Mouse (Mus musculus): ENCODE data around the gene Pgm2l1. TPM values are rescaled to one million over a fixed set of nuclear protein-coding genes. Genes with fewer than 3 reads are reported as not detected.
A peak's percentile ranks its signal among the peaks of the same experiment; 100 is the strongest.
"Not testable (repeated sequence)": the region's sequence is repeated elsewhere in the genome, so short reads cannot be mapped to it uniquely, and the experiment has no call there.

Gene Pgm2l1
- total and polyA plus RNA-seq, 2 experiments from 2014 or later = 34.4 to 127 TPM

DNA sequence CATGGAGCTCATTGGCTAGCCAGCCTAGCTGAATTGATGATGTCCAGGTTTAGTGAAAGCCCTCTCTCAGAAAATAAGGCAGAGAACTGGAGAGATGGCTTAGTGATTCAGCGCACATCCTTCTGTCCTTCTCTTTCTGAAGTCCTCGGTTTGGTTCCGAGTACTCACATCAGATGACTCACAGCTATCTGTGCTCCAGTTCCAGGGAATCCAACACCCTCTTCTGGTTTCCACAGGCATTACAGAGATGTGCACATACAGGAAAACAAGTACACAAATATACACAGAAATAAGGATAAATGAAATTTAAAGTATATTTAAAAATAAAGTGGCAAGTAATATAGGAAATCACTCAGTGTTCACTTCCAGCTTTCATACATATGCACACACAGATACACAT lies 35.2 kb downstream of the Pgm2l1 start:
- Histone ChIP-seq H3K27ac (no peak overlapping the region), H3K27me3 (ENCODE audit: insufficient read depth, low read length) (no peaks in the 10 kb centered on the region), H3K9ac (replicated peaks; ENCODE audit: low read length) (no peak overlapping the region), H3K4me1 (ENCODE audit: insufficient read depth, low read length) (no peaks in the 10 kb centered on the region), H3K4me2 (ENCODE audit: low read depth, low read length) (no peak overlapping the region), H3K4me3 (ENCODE audit: low read length) (no peak overlapping the region), H3K36me3 (ENCODE audit: insufficient read depth, low read length) (peaks cover 16% of the 10 kb centered on the region), H3K9me3 (ENCODE audit: low read length) (no peaks in the 10 kb centered on the region)
- DNase-seq (ENCODE audit: low spot score) (no peak), ATAC-seq (no peak)
- 85% methylated on average over 3 of the region's 3 CpGs for WGBS
- no peak for TF ChIP-seq CTCF (IDR thresholded peaks at IDR 0.05; ENCODE audit: low read depth)

DNA sequence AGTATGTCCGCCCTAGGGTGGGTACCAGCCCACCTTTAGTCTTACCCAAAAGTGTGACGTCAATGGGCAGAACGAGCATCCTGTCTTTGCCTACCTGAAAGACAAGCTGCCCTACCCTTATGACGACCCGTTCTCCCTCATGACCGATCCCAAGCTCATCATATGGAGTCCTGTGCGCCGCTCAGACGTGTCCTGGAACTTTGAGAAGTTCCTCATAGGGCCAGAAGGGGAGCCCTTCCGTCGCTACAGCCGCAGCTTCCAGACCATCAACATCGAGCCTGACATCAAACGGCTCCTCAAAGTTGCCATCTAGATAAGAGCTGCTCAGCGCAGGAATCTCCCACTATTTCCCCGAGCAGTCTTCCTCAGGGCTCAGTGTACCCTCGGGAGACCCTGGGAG lies 37.7 kb downstream of the Pgm2l1 start:
- peak; percentile 24 for TF ChIP-seq CTCF (IDR thresholded peaks at IDR 0.05; ENCODE audit: low read depth)
- not testable (repeated sequence) for H3K9ac ChIP-seq (replicated peaks; ENCODE audit: low read length); ATAC-seq; H3K4me1 ChIP-seq (ENCODE audit: insufficient read depth, low read length); DNase-seq (ENCODE audit: low spot score); H3K27me3 ChIP-seq (ENCODE audit: insufficient read depth, low read length); H3K9me3 ChIP-seq (ENCODE audit: low read length); H3K4me3 ChIP-seq (ENCODE audit: low read length); H3K4me2 ChIP-seq (ENCODE audit: low read depth, low read length); H3K27ac ChIP-seq
- H3K36me3 ChIP-seq (ENCODE audit: insufficient read depth, low read length) = peaks cover 23% of the 10 kb centered on the region
- 68% methylated on average over 16 of the region's 17 CpGs for WGBS

DNA sequence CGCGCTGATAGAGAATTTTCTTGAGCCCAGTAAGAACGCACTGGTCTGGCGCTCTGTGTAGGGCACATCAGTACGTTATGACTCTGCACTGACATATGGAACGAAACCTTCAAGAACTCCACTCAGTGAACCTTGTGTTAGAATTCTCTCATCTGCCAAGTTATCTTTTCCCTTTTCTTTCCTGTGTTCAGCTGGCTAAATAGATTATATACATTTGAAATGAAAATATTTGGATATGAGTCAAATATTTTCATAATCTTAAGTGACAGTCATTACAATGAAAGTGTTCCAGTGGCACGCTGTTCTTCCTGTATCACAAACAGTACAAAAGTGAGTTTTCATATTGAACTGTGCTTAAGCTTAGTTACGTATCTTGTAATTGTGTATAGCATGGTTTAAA lies 45.2 kb downstream of the Pgm2l1 start:
- TF ChIP-seq CTCF (IDR thresholded peaks at IDR 0.05; ENCODE audit: low read depth) = no peak
- no peak overlapping the region for H3K27ac ChIP-seq
- 95% methylated on average over 8 of the region's 8 CpGs for WGBS
- H3K36me3 ChIP-seq (ENCODE audit: insufficient read depth, low read length) = peaks cover 11% of the 10 kb centered on the region
- no peak overlapping the region for H3K4me3 ChIP-seq (ENCODE audit: low read length)
- H3K9ac ChIP-seq (replicated peaks; ENCODE audit: low read length) = no peak overlapping the region
- ATAC-seq (no peak), DNase-seq (ENCODE audit: low spot score) (no peak)
- H3K4me2 ChIP-seq (ENCODE audit: low read depth, low read length) = no peak overlapping the region
- H3K27me3 ChIP-seq (ENCODE audit: insufficient read depth, low read length) = no peaks in the 10 kb centered on the region
- no peaks in the 10 kb centered on the region for H3K9me3 ChIP-seq (ENCODE audit: low read length)
- H3K4me1 ChIP-seq (ENCODE audit: insufficient read depth, low read length) = no peaks in the 10 kb centered on the region

DNA sequence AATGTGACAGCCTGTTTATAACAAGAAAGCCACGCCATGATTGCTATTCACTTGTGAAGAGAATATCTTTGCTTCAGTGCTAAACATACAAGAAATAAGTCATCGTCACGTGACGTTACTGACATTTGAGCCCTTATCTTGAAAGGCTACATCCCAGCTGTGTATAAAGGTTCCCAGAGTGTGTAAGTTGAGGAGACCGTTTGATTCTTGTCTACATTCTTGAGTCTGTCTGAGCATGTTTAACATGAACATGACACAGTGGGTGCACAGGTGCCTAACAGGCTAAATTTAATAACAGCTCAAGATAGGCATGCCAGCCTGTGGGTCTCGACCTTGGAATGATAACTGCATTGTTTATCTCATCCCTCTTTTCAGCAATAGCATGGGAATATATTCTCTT lies 47.3 kb downstream of the Pgm2l1 start:
- TF ChIP-seq CTCF (IDR thresholded peaks at IDR 0.05; ENCODE audit: low read depth) = no peak
- ATAC-seq (no peak), DNase-seq (ENCODE audit: low spot score) (no peak)
- H3K4me2 ChIP-seq (ENCODE audit: low read depth, low read length) = no peak overlapping the region
- H3K4me1 ChIP-seq (ENCODE audit: insufficient read depth, low read length) = no peaks in the 10 kb centered on the region
- no peak overlapping the region for H3K4me3 ChIP-seq (ENCODE audit: low read length)
- H3K27me3 ChIP-seq (ENCODE audit: insufficient read depth, low read length) = no peaks in the 10 kb centered on the region
- no peaks in the 10 kb centered on the region for H3K9me3 ChIP-seq (ENCODE audit: low read length)
- no peak overlapping the region for H3K9ac ChIP-seq (replicated peaks; ENCODE audit: low read length)
- no peak overlapping the region for H3K27ac ChIP-seq
- H3K36me3 ChIP-seq (ENCODE audit: insufficient read depth, low read length) = peaks cover 6% of the 10 kb centered on the region; the same call in 1 of the 2 replicates
- WGBS = 87% methylated on average over 6 of the region's 6 CpGs

DNA sequence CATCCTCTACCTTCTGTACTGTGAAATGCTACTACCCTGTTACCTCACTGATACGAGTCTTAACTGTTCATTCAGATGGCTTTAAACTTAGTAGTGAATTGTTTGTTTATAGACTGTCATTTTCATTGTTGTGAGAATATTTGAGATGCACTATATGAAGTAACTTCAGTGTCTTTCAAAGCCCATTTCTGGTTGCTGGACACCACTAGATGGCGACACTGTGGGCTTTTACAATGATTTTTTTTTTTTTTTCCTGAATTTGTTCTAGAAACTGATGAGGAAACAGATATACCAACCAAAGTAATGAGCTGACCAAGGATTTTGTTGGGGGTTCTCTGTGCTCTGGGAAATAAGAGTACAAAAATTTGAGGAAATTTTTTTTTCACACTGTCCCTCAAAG lies 49.2 kb downstream of the Pgm2l1 start:
- no peaks in the 10 kb centered on the region for H3K9me3 ChIP-seq (ENCODE audit: low read length)
- DNase-seq (ENCODE audit: low spot score) (peak; percentile 56), ATAC-seq (no peak)

GRCm38 (mm10) chr7:100279803-100280202 lies 52.6 kb downstream of the Pgm2l1 start:
- peak; percentile 89 for DNase-seq (ENCODE audit: low spot score)
- Histone ChIP-seq H3K36me3 (ENCODE audit: insufficient read depth, low read length) (no peaks in the 10 kb centered on the region), H3K9me3 (ENCODE audit: low read length) (no peaks in the 10 kb centered on the region), H3K9ac (replicated peaks; ENCODE audit: low read length) (no peak overlapping the region), H3K4me3 (ENCODE audit: low read length) (no peak overlapping the region), H3K4me1 (ENCODE audit: insufficient read depth, low read length) (peaks cover 2% of the 10 kb centered on the region; the same call in 1 of the 2 replicates), H3K27ac (no peak overlapping the region), H3K27me3 (ENCODE audit: insufficient read depth, low read length) (no peaks in the 10 kb centered on the region), H3K4me2 (ENCODE audit: low read depth, low read length) (no peak overlapping the region)
- WGBS = 0% methylated on average over 1 of the region's 1 CpGs
- peak; percentile 94 for TF ChIP-seq CTCF (IDR thresholded peaks at IDR 0.05; ENCODE audit: low read depth)
- ATAC-seq = no peak; the same call in 1 of the 2 replicates

More for the DNA sequence above, 49.2 kb downstream of the Pgm2l1 start:
- Histone ChIP-seq H3K4me1 (ENCODE audit: insufficient read depth, low read length) (no peaks in the 10 kb centered on the region), H3K4me3 (ENCODE audit: low read length) (no peak overlapping the region), H3K9ac (replicated peaks; ENCODE audit: low read length) (no peak overlapping the region), H3K36me3 (ENCODE audit: insufficient read depth, low read length) (no peaks in the 10 kb centered on the region), H3K27me3 (ENCODE audit: insufficient read depth, low read length) (no peaks in the 10 kb centered on the region), H3K4me2 (ENCODE audit: low read depth, low read length) (no peak overlapping the region), H3K27ac (no peak overlapping the region)
- WGBS = 37% methylated on average over 2 of the region's 2 CpGs
- TF ChIP-seq CTCF (IDR thresholded peaks at IDR 0.05; ENCODE audit: low read depth) = peak; percentile 63

GRCm38 (mm10) chr7:100281596-100281995 lies 54.4 kb downstream of the Pgm2l1 start:
- Histone ChIP-seq H3K27me3 (ENCODE audit: insufficient read depth, low read length) (no peaks in the 10 kb centered on the region), H3K27ac (no peak overlapping the region), H3K9me3 (ENCODE audit: low read length) (no peaks in the 10 kb centered on the region), H3K4me1 (ENCODE audit: insufficient read depth, low read length) (peaks cover 3% of the 10 kb centered on the region; the same call in 1 of the 2 replicates), H3K9ac (replicated peaks; ENCODE audit: low read length) (no peak overlapping the region), H3K4me2 (ENCODE audit: low read depth, low read length) (no peak overlapping the region), H3K36me3 (ENCODE audit: insufficient read depth, low read length) (no peaks in the 10 kb centered on the region), H3K4me3 (ENCODE audit: low read length) (no peak overlapping the region)
- 45% methylated on average over 3 of the region's 3 CpGs for WGBS
- DNase-seq (ENCODE audit: low spot score) (no peak), ATAC-seq (no peak)
- TF ChIP-seq CTCF (IDR thresholded peaks at IDR 0.05; ENCODE audit: low read depth) = no peak
